Mouse (Mus musculus): ENCODE measurements around the gene Cbr1.

DNA sequence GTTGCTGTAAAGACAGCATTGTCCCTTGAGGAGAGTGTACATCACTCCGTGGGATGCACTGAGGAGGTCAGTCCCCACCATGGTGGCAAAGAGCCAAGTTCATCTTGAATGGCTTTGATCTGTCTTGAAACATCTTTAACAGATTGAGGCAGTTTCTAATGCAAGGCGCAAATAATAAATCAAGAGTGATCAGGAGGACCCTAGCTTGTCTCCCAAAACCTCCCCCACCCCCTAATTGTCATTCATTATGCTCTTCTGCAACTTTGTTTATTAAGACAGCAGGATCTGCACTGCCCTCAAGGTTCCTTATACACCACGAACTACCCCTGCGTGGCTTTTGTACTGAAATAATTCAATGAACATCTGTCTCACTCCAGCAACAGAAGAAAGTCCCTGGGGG is at the start of gene Cbr1:
- TF ChIP-seq CTCF (conservative IDR thresholded peaks at IDR 0.05 in 1 of 2, IDR thresholded peaks at IDR 0.05 in 1 of 2; ENCODE audit: low read depth in 2 of 2, low read length in 2 of 2): no peak
- TF ChIP-seq CHD2 (IDR thresholded peaks at IDR 0.05; ENCODE audit: low read length): no peak
- no peak for TF ChIP-seq POLR2A (IDR thresholded peaks at IDR 0.05; ENCODE audit: low read depth, low read length)
- no peak for TF ChIP-seq USF1 (IDR thresholded peaks at IDR 0.05; ENCODE audit: low read depth, low read length)
- no peak for TF ChIP-seq EP300 (IDR thresholded peaks at IDR 0.05; ENCODE audit: low read length)
- no peak for TF ChIP-seq JUN (IDR thresholded peaks at IDR 0.05; ENCODE audit: insufficient read depth, low read depth, low read length)
- TF ChIP-seq NRF1 (IDR thresholded peaks at IDR 0.05; ENCODE audit: low read depth, low read length): no peak
- TF ChIP-seq POLR2AphosphoS2 (IDR thresholded peaks at IDR 0.05; ENCODE audit: low read depth, low read length): no peak
- no peak for TF ChIP-seq UBTF (IDR thresholded peaks at IDR 0.05; ENCODE audit: low read depth, low read length)
- no peak for TF ChIP-seq ZKSCAN1 (IDR thresholded peaks at IDR 0.05; ENCODE audit: borderline replicate concordance, low read depth, low read length)
- no peak for TF ChIP-seq HCFC1 (IDR thresholded peaks at IDR 0.05; ENCODE audit: low read depth, low read length)
- TF ChIP-seq CHD1 (IDR thresholded peaks at IDR 0.05; ENCODE audit: low read depth, low read length): no peak
